Mouse (Mus musculus) MEL (cell line): ENCODE results near the gene Phospho1. TPM values are rescaled to one million over a fixed set of nuclear protein-coding genes. Genes with fewer than 3 reads are reported as not detected.

Experiments used
- DNase-seq: peaks from one replicate; pipeline ENCODE4 v3.0.0; 2011; ENCODE audit warnings: low read depth, low spot score
- H3K27ac ChIP-seq: 2 replicates; pipeline ENCODE4 v1.5.1; 2012; ENCODE audit warnings: low read depth, mild to moderate bottlenecking, control low read depth, low read length, moderate library complexity; ENCODE audit not compliant: control insufficient read depth
- H3K27me3 ChIP-seq, 2 experiments: fragments of 150-350 bp in 1 of 2; sonication (generic) in 1 of 2; 2 replicates each; pipeline ENCODE4 v1.6.1; 2012; ENCODE audit warnings: low read length in 2 of 2, mild to moderate bottlenecking in 2 of 2, improper control_type of control experiment in 1 of 2, moderate library complexity in 1 of 2; ENCODE audit not compliant: insufficient read depth in 2 of 2, control insufficient read depth in 1 of 2
- H3K36me3 ChIP-seq, 2 experiments: 2 replicates each; pipeline ENCODE4 v1.6.1; 2012 to 2014; ENCODE audit warnings: low read length in 2 of 2, improper control_type of control experiment in 1 of 2, inconsistent platforms in 1 of 2, mild to moderate bottlenecking in 1 of 2; ENCODE audit not compliant: insufficient read depth in 2 of 2, control insufficient read depth in 1 of 2
- H3K4me1 ChIP-seq, 2 experiments: fragments of 150-350 bp in 1 of 2; sonication (generic) in 1 of 2; 2 replicates each; pipeline ENCODE4 v1.6.1; 2012; ENCODE audit warnings: low read length in 2 of 2, improper control_type of control experiment in 1 of 2, mild to moderate bottlenecking in 1 of 2; ENCODE audit not compliant: insufficient read depth in 2 of 2, control insufficient read depth in 1 of 2
- H3K4me3 ChIP-seq, 2 experiments: fragments of 150-350 bp in 1 of 2; sonication (generic) in 1 of 2; 2 replicates each; pipeline ENCODE4 v1.5.1; 2012; ENCODE audit warnings: low read depth in 2 of 2, low read length in 2 of 2, mild to moderate bottlenecking in 2 of 2, moderate library complexity in 2 of 2, control low read depth in 1 of 2, improper control_type of control experiment in 1 of 2; ENCODE audit not compliant: control insufficient read depth in 1 of 2, insufficient read depth in 1 of 2
- H3K79me2 ChIP-seq: 2 replicates; pipeline ENCODE4 v1.6.1; 2012; ENCODE audit warnings: mild to moderate bottlenecking, low read length, moderate library complexity; ENCODE audit not compliant: control insufficient read depth, poor library complexity, insufficient read depth
- H3K9ac ChIP-seq: 2 replicates; pipeline ENCODE4 v1.6.1; 2012; ENCODE audit warnings: low read depth, mild to moderate bottlenecking, control low read depth, low read length, moderate library complexity; ENCODE audit not compliant: control insufficient read depth, poor library complexity, severe bottlenecking
- H3K9me3 ChIP-seq: fragments of 150-350 bp; sonication (generic); replicated peaks from 2 replicates; pipeline ENCODE4 v1.6.1; 2012; ENCODE audit warnings: mild to moderate bottlenecking, low read length, improper control_type of control experiment, moderate library complexity; ENCODE audit not compliant: insufficient read depth
- BHLHE40 ChIP-seq: IDR thresholded peaks from 2 replicates; pipeline ENCODE4 v1.6.1; 2012; ENCODE audit warnings: low read depth, mild to moderate bottlenecking, inconsistent platforms, low read length, improper control_type of control experiment, borderline replicate concordance
- CHD2 ChIP-seq: IDR thresholded peaks from 2 replicates; pipeline ENCODE4 v1.6.1; 2011; ENCODE audit warnings: low read length, improper control_type of control experiment
- CTCF ChIP-seq, 3 experiments: IDR thresholded peaks in 2 of 3; conservative IDR thresholded peaks in 1 of 3; 2 replicates each; pipeline ENCODE4 v1.5.1; 2011 to 2012; ENCODE audit warnings: low read length in 3 of 3, low read depth in 2 of 3, mild to moderate bottlenecking in 2 of 3, improper control_type of control experiment in 1 of 3, inconsistent platforms in 1 of 3, mixed read lengths in 1 of 3, moderate library complexity in 1 of 3; ENCODE audit not compliant: control insufficient read depth in 1 of 3, insufficient read depth in 1 of 3, poor library complexity in 1 of 3, severe bottlenecking in 1 of 3
- E2F4 ChIP-seq: IDR thresholded peaks from 2 replicates; pipeline ENCODE4 v1.6.1; 2011; ENCODE audit warnings: low read depth, low read length, improper control_type of control experiment, borderline replicate concordance
- EP300 ChIP-seq, 2 experiments: IDR thresholded peaks; 2 replicates each; pipeline ENCODE4 v1.6.1; 2011; ENCODE audit warnings: improper control_type of control experiment in 2 of 2, low read length in 2 of 2, low read depth in 1 of 2, mild to moderate bottlenecking in 1 of 2
- ETS1 ChIP-seq: IDR thresholded peaks from 2 replicates; pipeline ENCODE4 v1.6.1; 2012; ENCODE audit warnings: low read depth, mild to moderate bottlenecking, inconsistent platforms, low read length, improper control_type of control experiment, moderate library complexity
- GABPA ChIP-seq: IDR thresholded peaks from 2 replicates; pipeline ENCODE4 v1.6.1; 2012; ENCODE audit warnings: low read depth, mild to moderate bottlenecking, inconsistent platforms, low read length, improper control_type of control experiment, moderate library complexity
- GATA1 ChIP-seq: IDR thresholded peaks from 2 replicates; pipeline ENCODE4 v1.6.1; 2011; ENCODE audit warnings: low read depth, low read length, improper control_type of control experiment
- JUND ChIP-seq: IDR thresholded peaks from 2 replicates; pipeline ENCODE4 v1.6.1; 2011; ENCODE audit warnings: low read depth, mild to moderate bottlenecking, improper control_type of control experiment, low read length
- MAFK ChIP-seq: IDR thresholded peaks from 2 replicates; pipeline ENCODE4 v1.6.1; 2011; ENCODE audit warnings: low read depth, mild to moderate bottlenecking, low read length, improper control_type of control experiment, borderline replicate concordance
- MAX ChIP-seq: IDR thresholded peaks from 2 replicates; pipeline ENCODE4 v1.6.1; 2011; ENCODE audit warnings: low read length, improper control_type of control experiment
- MAZ ChIP-seq: IDR thresholded peaks from 2 replicates; pipeline ENCODE4 v1.6.1; 2012; ENCODE audit warnings: low read depth, mild to moderate bottlenecking, inconsistent platforms, low read length, improper control_type of control experiment
- MEF2A ChIP-seq: IDR thresholded peaks from 2 replicates; pipeline ENCODE4 v1.6.1; 2014; ENCODE audit warnings: low read depth, mild to moderate bottlenecking, inconsistent platforms, low read length, improper control_type of control experiment; ENCODE audit not compliant: poor library complexity, insufficient replicate concordance, severe bottlenecking; ENCODE audit errors: extremely low read depth
- MXI1 ChIP-seq: IDR thresholded peaks from 2 replicates; pipeline ENCODE4 v1.6.1; 2011; ENCODE audit warnings: mild to moderate bottlenecking, low read depth, low read length, improper control_type of control experiment
- MYB ChIP-seq: IDR thresholded peaks from 2 replicates; pipeline ENCODE4 v1.6.1; 2011; ENCODE audit warnings: mild to moderate bottlenecking, low read depth, low read length, improper control_type of control experiment
- MYC ChIP-seq: IDR thresholded peaks from 2 replicates; pipeline ENCODE4 v1.6.1; 2011; ENCODE audit warnings: low read depth, mild to moderate bottlenecking, low read length, improper control_type of control experiment, moderate library complexity
- NELFE ChIP-seq: IDR thresholded peaks from 2 replicates; pipeline ENCODE4 v1.6.1; 2011; ENCODE audit warnings: low read depth, low read length, improper control_type of control experiment
- POLR2A ChIP-seq, 2 experiments: IDR thresholded peaks; 2 replicates each; pipeline ENCODE4 v1.6.1; 2011 to 2012; ENCODE audit warnings: low read length in 2 of 2, mild to moderate bottlenecking in 2 of 2, control low read depth in 1 of 2, improper control_type of control experiment in 1 of 2, low read depth in 1 of 2, moderate library complexity in 1 of 2; ENCODE audit not compliant: control insufficient read depth in 1 of 2, insufficient read depth in 1 of 2, poor library complexity in 1 of 2
- POLR2AphosphoS2 ChIP-seq: IDR thresholded peaks from 2 replicates; pipeline ENCODE4 v1.6.1; 2011; ENCODE audit warnings: low read length, improper control_type of control experiment
- POLR2AphosphoS5 ChIP-seq: IDR thresholded peaks from 2 replicates; pipeline ENCODE4 v1.6.1; 2012; ENCODE audit warnings: low read depth, borderline replicate concordance, mild to moderate bottlenecking, inconsistent platforms, low read length, moderate library complexity, mixed read lengths
- RAD21 ChIP-seq: IDR thresholded peaks from 2 replicates; pipeline ENCODE4 v1.6.1; 2011; ENCODE audit warnings: mild to moderate bottlenecking, low read depth, low read length, improper control_type of control experiment
- RCOR1 ChIP-seq: IDR thresholded peaks from 2 replicates; pipeline ENCODE4 v1.6.1; 2012; ENCODE audit warnings: low read depth, mild to moderate bottlenecking, inconsistent platforms, low read length, improper control_type of control experiment
- SIN3A ChIP-seq: IDR thresholded peaks from 2 replicates; pipeline ENCODE4 v1.6.1; 2012; ENCODE audit warnings: low read length, improper control_type of control experiment, inconsistent platforms
- SMC3 ChIP-seq: IDR thresholded peaks from 2 replicates; pipeline ENCODE4 v1.6.1; 2011; ENCODE audit warnings: low read depth, low read length, improper control_type of control experiment
- TAL1 ChIP-seq: IDR thresholded peaks from 2 replicates; pipeline ENCODE4 v1.6.1; 2012; ENCODE audit warnings: mild to moderate bottlenecking, inconsistent platforms, low read length, moderate library complexity, mixed read lengths
- TBP ChIP-seq: IDR thresholded peaks from 2 replicates; pipeline ENCODE4 v1.8.0; 2011; ENCODE audit warnings: low read depth, low read length, improper control_type of control experiment
- TCF12 ChIP-seq: IDR thresholded peaks from 2 replicates; pipeline ENCODE4 v1.6.1; 2014; ENCODE audit warnings: low read depth, mild to moderate bottlenecking, inconsistent platforms, low read length, improper control_type of control experiment, moderate library complexity
- UBTF ChIP-seq: IDR thresholded peaks from 2 replicates; pipeline ENCODE4 v1.6.1; 2012; ENCODE audit warnings: low read depth, mild to moderate bottlenecking, inconsistent platforms, low read length, improper control_type of control experiment, moderate library complexity, borderline replicate concordance; ENCODE audit not compliant: insufficient read depth
- USF1 ChIP-seq: IDR thresholded peaks from 2 replicates; pipeline ENCODE4 v1.6.1; 2014; ENCODE audit warnings: low read depth, mild to moderate bottlenecking, inconsistent platforms, low read length, improper control_type of control experiment, moderate library complexity
- USF2 ChIP-seq, 2 experiments: IDR thresholded peaks; 2 replicates each; pipeline ENCODE4 v1.6.1; 2011 to 2012; ENCODE audit warnings: improper control_type of control experiment in 2 of 2, low read length in 2 of 2, borderline replicate concordance in 1 of 2, inconsistent platforms in 1 of 2, low read depth in 1 of 2, mild to moderate bottlenecking in 1 of 2; ENCODE audit not compliant: insufficient read depth in 1 of 2
- ZC3H11A ChIP-seq: IDR thresholded peaks from 2 replicates; pipeline ENCODE4 v1.6.1; 2012; ENCODE audit warnings: low read depth, mild to moderate bottlenecking, inconsistent platforms, low read length, improper control_type of control experiment
- ZKSCAN1 ChIP-seq: IDR thresholded peaks from 2 replicates; pipeline ENCODE4 v1.6.1; 2012; ENCODE audit warnings: low read depth, mild to moderate bottlenecking, inconsistent platforms, low read length, improper control_type of control experiment, moderate library complexity
- ZMIZ1 ChIP-seq: IDR thresholded peaks from 2 replicates; pipeline ENCODE4 v1.6.1; 2012; ENCODE audit warnings: low read depth, mild to moderate bottlenecking, inconsistent platforms, low read length, improper control_type of control experiment, moderate library complexity
- ZNF384 ChIP-seq: IDR thresholded peaks from 2 replicates; pipeline ENCODE4 v1.6.1; 2012; ENCODE audit warnings: low read depth, mild to moderate bottlenecking, inconsistent platforms, low read length, improper control_type of control experiment
- polyA plus RNA-seq, 2 experiments: library from polyadenylated mRNA; stranded (reverse) in 1 of 2; unstranded in 1 of 2; fragments of >175 nt in 1 of 2; fragments of >200 nt in 1 of 2; gene quantifications; 2 replicates each; pipeline versions ENCODE4 v1.2.1 to v1.2.4; 2012; ENCODE audit warnings: low replicate concordance in 2 of 2, low read depth in 1 of 2; ENCODE audit not compliant: insufficient read length in 2 of 2, insufficient read depth in 1 of 2, missing spikeins in 1 of 2
- total RNA-seq: library from RNA; depleted of rRNA; stranded (reverse); fragments of 300-350 nt; gene quantifications from 2 replicates; pipeline ENCODE4 v1.2.3, GENCODE M21; 2012

Gene Phospho1
- total and polyA plus RNA-seq, 3 experiments: 15.4 to 76.0 TPM; not detected in 1

- TF ChIP-seq TBP (no peak), RCOR1 (no peak), ETS1 (peak; percentile 51; the same call in 1 of the 2 replicates), POLR2AphosphoS2 (no peak; the same call in none of the 2 replicates), ZKSCAN1 (no peak), NELFE (peak; percentile 73), ZNF384 (no peak), POLR2AphosphoS5 (no peak), USF2 (IDR thresholded peaks at IDR 0.05; ENCODE audit: borderline replicate concordance in 1 of 2, insufficient read depth in 1 of 2, low read depth in 1 of 2, low read length in 2 of 2) (no peak)
Observed at GRCm38 (mm10) chr11:95859468-95859855, 35.2 kb downstream of the Phospho1 start (continued).

- Histone ChIP-seq H3K4me1 (peaks cover 8 to 19% of the 10 kb centered on the region in 2 experiments), H3K9me3 (no peaks in the 10 kb centered on the region), H3K27me3 (no peaks in the 10 kb centered on the region), H3K27ac (peak overlapping the region; percentile 86), H3K4me3 (peak overlapping the region; percentile 48 to 70), H3K36me3 (peaks cover 2 to 30% of the 10 kb centered on the region in 2 experiments), H3K79me2 (peaks cover 8% of the 10 kb centered on the region), H3K9ac (peak overlapping the region; percentile 79)
- peak; percentile 83 for DNase-seq
- TF ChIP-seq MYB: no peak
- TF ChIP-seq UBTF: no peak
- TF ChIP-seq MYC: peak; percentile 83; the same call in 1 of the 2 replicates
- peak; percentile 83 for TF ChIP-seq GATA1
- TF ChIP-seq MAFK: no peak
- no peak for TF ChIP-seq ZMIZ1
- no peak for TF ChIP-seq E2F4
- TF ChIP-seq POLR2A (IDR thresholded peaks at IDR 0.05; ENCODE audit: control insufficient read depth in 1 of 2, insufficient read depth in 1 of 2, low read depth in 1 of 2, low read length in 2 of 2, poor library complexity in 1 of 2): no peak
- no peak for TF ChIP-seq GABPA
- TF ChIP-seq SIN3A: peak; percentile 73
- TF ChIP-seq TBP: peak; percentile 61; the same call in 1 of the 2 replicates
- TF ChIP-seq MAX: peak; percentile 87
- TF ChIP-seq JUND: peak; percentile 13; the same call in 1 of the 2 replicates
- TF ChIP-seq POLR2AphosphoS2: peak; percentile 47; the same call in 1 of the 2 replicates
- peak; percentile 70 for TF ChIP-seq TCF12
- no peak for TF ChIP-seq ZC3H11A
- peak; percentile 58 to 78 for TF ChIP-seq EP300 (IDR thresholded peaks at IDR 0.05; ENCODE audit: low read depth in 1 of 2, low read length in 2 of 2)
- no peak for TF ChIP-seq CTCF (IDR thresholded peaks at IDR 0.05 in 2 of 3, conservative IDR thresholded peaks at IDR 0.05 in 1 of 3; ENCODE audit: control insufficient read depth in 1 of 3, insufficient read depth in 1 of 3, low read depth in 2 of 3, low read length in 3 of 3, poor library complexity in 1 of 3, severe bottlenecking in 1 of 3)
- TF ChIP-seq MXI1: peak; percentile 93
- TF ChIP-seq CHD2: no peak
- TF ChIP-seq SMC3: no peak
- TF ChIP-seq MAZ: no peak
- no peak for TF ChIP-seq USF2 (IDR thresholded peaks at IDR 0.05; ENCODE audit: borderline replicate concordance in 1 of 2, insufficient read depth in 1 of 2, low read depth in 1 of 2, low read length in 2 of 2)
- TF ChIP-seq BHLHE40: no peak
- TF ChIP-seq NELFE: no peak
- peak; percentile 55; the same call in 1 of the 2 replicates for TF ChIP-seq USF1
- TF ChIP-seq TAL1: peak; percentile 68
- no peak for TF ChIP-seq MEF2A
- no peak for TF ChIP-seq RAD21
- TF ChIP-seq ETS1: peak; percentile 82
- TF ChIP-seq ZNF384: no peak
Observed at GRCm38 (mm10) chr11:95860071-95860490, 35.8 kb downstream of the Phospho1 start.
